8 mouse cellular contexts compared by ENCODE assay signal in the genomic region with DNA sequence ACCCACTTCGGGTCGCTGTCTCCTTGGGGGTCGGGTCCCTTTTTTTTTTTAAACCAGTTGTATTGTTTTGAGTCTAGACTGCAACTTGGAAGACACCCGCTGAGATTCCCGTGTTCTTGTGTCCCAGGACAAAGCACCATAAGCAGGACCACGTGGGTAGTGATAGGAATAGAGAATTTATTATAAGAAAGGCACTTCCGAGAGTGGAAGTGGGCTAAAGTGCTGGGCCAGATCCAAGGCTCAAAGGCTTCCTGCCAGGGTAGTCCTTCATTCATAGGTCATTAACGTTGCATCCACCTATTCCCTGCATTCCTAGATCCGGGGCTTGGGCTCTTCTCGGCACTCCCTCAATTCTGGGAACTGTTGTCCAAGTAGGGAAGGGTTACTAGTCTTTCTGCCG. TPM values are rescaled to one million over a fixed set of nuclear protein-coding genes. Genes with fewer than 3 reads are reported as not detected.
DNase-seq lines count a peak whose midpoint lies in the region; ATAC-seq lines count a peak whose summit lies in the region.

No protein-coding gene starts in this region.

- ATAC-seq in embryonic facial prominence, embryonic 14.5 days (ENCODE audit: low read depth): no peak
- no peak for ATAC-seq in hindbrain, embryonic 13.5 days (ENCODE audit: low FRiP score)
- ATAC-seq in liver, embryonic 12.5 days: no peak
- no peak for ATAC-seq in neural tube, embryonic 14.5 days (ENCODE audit: low read depth)
- ATAC-seq in frontal cortex, adult (ENCODE audit: low TSS enrichment): no peak

- peaks cover 18% of the 10 kb centered on the region for H3K4me1 ChIP-seq in embryonic facial prominence, embryonic 14.5 days (ENCODE audit: control insufficient read depth, insufficient read depth, low read length)
- H3K4me1 ChIP-seq in hindbrain, embryonic 13.5 days (replicated peaks): peaks cover 38% of the 10 kb centered on the region
- H3K4me1 ChIP-seq in liver, embryonic 12.5 days: peaks cover 25% of the 10 kb centered on the region
- H3K4me1 ChIP-seq in neural tube, embryonic 14.5 days (ENCODE audit: control insufficient read depth, insufficient read depth, low read length): peaks cover 13% of the 10 kb centered on the region; the same call in 1 of the 2 replicates

- no peaks in the 10 kb centered on the region for H3K36me3 ChIP-seq in embryonic facial prominence, embryonic 14.5 days (ENCODE audit: control insufficient read depth, insufficient read depth, low read length)
- H3K36me3 ChIP-seq in hindbrain, embryonic 13.5 days: no peaks in the 10 kb centered on the region
- no peaks in the 10 kb centered on the region for H3K36me3 ChIP-seq in liver, embryonic 12.5 days
- no peaks in the 10 kb centered on the region for H3K36me3 ChIP-seq in neural tube, embryonic 14.5 days (ENCODE audit: control insufficient read depth, insufficient read depth, low read length)

- no peaks in the 10 kb centered on the region for H3K27me3 ChIP-seq in embryonic facial prominence, embryonic 14.5 days (replicated peaks; ENCODE audit: control insufficient read depth, insufficient read depth, low read length)
- H3K27me3 ChIP-seq in hindbrain, embryonic 13.5 days: no peaks in the 10 kb centered on the region
- H3K27me3 ChIP-seq in liver, embryonic 12.5 days (replicated peaks): peaks cover 38% of the 10 kb centered on the region
- no peaks in the 10 kb centered on the region for H3K27me3 ChIP-seq in neural tube, embryonic 14.5 days (ENCODE audit: control insufficient read depth, insufficient read depth, low read length)

- 3% methylated on average over 11 of the region's 11 CpGs for WGBS in embryonic facial prominence, embryonic 14.5 days
- 2% methylated on average over 11 of the region's 11 CpGs for WGBS in hindbrain, embryonic 13.5 days
- WGBS in liver, embryonic 12.5 days (ENCODE audit: insufficient replicate concordance): 5% methylated on average over 11 of the region's 11 CpGs
- under 1% methylated on average over 11 of the region's 11 CpGs for WGBS in neural tube, embryonic 14.5 days

- H3K9ac ChIP-seq in embryonic facial prominence, embryonic 14.5 days (ENCODE audit: low read depth, low read length): peak overlapping the region; percentile 55
- H3K9ac ChIP-seq in hindbrain, embryonic 13.5 days: peak overlapping the region; percentile 71
- H3K9ac ChIP-seq in liver, embryonic 12.5 days: no peak overlapping the region
- H3K9ac ChIP-seq in neural tube, embryonic 14.5 days (replicated peaks; ENCODE audit: low read depth, low read length): peak overlapping the region; percentile 68

- H3K4me3 ChIP-seq in embryonic facial prominence, embryonic 14.5 days (ENCODE audit: low read depth, low read length): peak overlapping the region; percentile 41
- H3K4me3 ChIP-seq in hindbrain, embryonic 13.5 days: peak overlapping the region; percentile 45
- H3K4me3 ChIP-seq in liver, embryonic 12.5 days: peak overlapping the region; percentile 56
- H3K4me3 ChIP-seq in neural tube, embryonic 14.5 days (ENCODE audit: low read depth, low read length): peak overlapping the region; percentile 38

- no peak overlapping the region; the same call in 1 of the 2 replicates for H3K27ac ChIP-seq in embryonic facial prominence, embryonic 14.5 days (replicated peaks; ENCODE audit: low read depth, low read length)
- no peak overlapping the region for H3K27ac ChIP-seq in hindbrain, embryonic 13.5 days
- H3K27ac ChIP-seq in liver, embryonic 12.5 days: no peak overlapping the region
- no peak overlapping the region for H3K27ac ChIP-seq in neural tube, embryonic 14.5 days (ENCODE audit: low read depth, low read length)

- H3K4me2 ChIP-seq in embryonic facial prominence, embryonic 14.5 days (ENCODE audit: low read depth, low read length): peak overlapping the region; percentile 88
- peak overlapping the region; percentile 71 for H3K4me2 ChIP-seq in hindbrain, embryonic 13.5 days
- peak overlapping the region; percentile 75 for H3K4me2 ChIP-seq in liver, embryonic 12.5 days
- H3K4me2 ChIP-seq in neural tube, embryonic 14.5 days (ENCODE audit: low read depth, low read length): peak overlapping the region; percentile 71

- DNase-seq in adipocyte (ENCODE audit: low spot score): peak; percentile 98
- no peak for DNase-seq in embryonic facial prominence, embryonic 14.5 days (ENCODE audit: low spot score)
- no peak for DNase-seq in right cerebral cortex, postnatal 14 days
- no peak for DNase-seq in cerebellum, adult 9-11 months

- H3K9me3 ChIP-seq in embryonic facial prominence, embryonic 14.5 days (ENCODE audit: control insufficient read depth, low read length): no peaks in the 10 kb centered on the region
- no peaks in the 10 kb centered on the region for H3K9me3 ChIP-seq in hindbrain, embryonic 13.5 days
- no peaks in the 10 kb centered on the region for H3K9me3 ChIP-seq in liver, embryonic 12.5 days (replicated peaks)
- no peaks in the 10 kb centered on the region for H3K9me3 ChIP-seq in neural tube, embryonic 14.5 days (ENCODE audit: control insufficient read depth, low read length)

RNA-seq across cellular contexts. Expression of a gene that starts 18.5 kb away (rescaled TPM):
- 76.1 and 84.5 TPM in 2 replicates for polyA plus RNA-seq in embryonic facial prominence, embryonic 14.5 days (2014; fragmentation: Nextera tagmentation; extraction: Ambion mirVana)
- 57.1 and 60.0 TPM in 2 replicates for polyA plus RNA-seq in hindbrain, embryonic 13.5 days (2015; fragmentation: Nextera tagmentation; extraction: Ambion mirVana)
- polyA plus RNA-seq in liver, embryonic 12.5 days (2016; fragmentation: Nextera tagmentation; extraction: Ambion mirVana): 61.1 and 68.6 TPM in 2 replicates
- polyA plus RNA-seq in neural tube, embryonic 14.5 days (2014; fragmentation: Nextera tagmentation; extraction: Ambion mirVana): 53.1 and 58.6 TPM in 2 replicates

RNA-seq across cellular contexts. Expression of a gene that starts 18.9 kb away (rescaled TPM):
- polyA plus RNA-seq in embryonic facial prominence, embryonic 14.5 days (2014; fragmentation: Nextera tagmentation; extraction: Ambion mirVana): 11.8 and 12.2 TPM in 2 replicates
- 8.1 and 8.7 TPM in 2 replicates for polyA plus RNA-seq in hindbrain, embryonic 13.5 days (2015; fragmentation: Nextera tagmentation; extraction: Ambion mirVana)
- polyA plus RNA-seq in liver, embryonic 12.5 days (2016; fragmentation: Nextera tagmentation; extraction: Ambion mirVana): 6.9 and 7.6 TPM in 2 replicates
- 8.1 and 8.2 TPM in 2 replicates for polyA plus RNA-seq in neural tube, embryonic 14.5 days (2014; fragmentation: Nextera tagmentation; extraction: Ambion mirVana)

RNA-seq across cellular contexts. Expression of a gene that starts 24.0 kb away (rescaled TPM):
- polyA plus RNA-seq in embryonic facial prominence, embryonic 14.5 days (2014; fragmentation: Nextera tagmentation; extraction: Ambion mirVana): 38.6 and 45.1 TPM in 2 replicates
- polyA plus RNA-seq in hindbrain, embryonic 13.5 days (2015; fragmentation: Nextera tagmentation; extraction: Ambion mirVana): 45.6 and 47.2 TPM in 2 replicates
- polyA plus RNA-seq in liver, embryonic 12.5 days (2016; fragmentation: Nextera tagmentation; extraction: Ambion mirVana): 22.5 and 23.5 TPM in 2 replicates
- polyA plus RNA-seq in neural tube, embryonic 14.5 days (2014; fragmentation: Nextera tagmentation; extraction: Ambion mirVana): 45.7 and 54.9 TPM in 2 replicates
